Mouse (Mus musculus): ENCODE measurements at regions not wholly inside any gene's neighbourhood (a gene's known extent, or its start where the extent isn't known, plus 50 kb on each side); places are given as distances from the start of the nearest gene placed in this dataset.

- whole genome bisulfite sequencing (ENCODE audit: insufficient replicate concordance) = 66% methylated on average over 1 of the region's 1 CpGs
- no peaks in the 10 kb centered on the region for H3K4me1 ChIP-seq (ENCODE audit: insufficient read depth)
- H3K36me3 ChIP-seq (replicated peaks; ENCODE audit: insufficient read depth, low read length) = no peaks in the 10 kb centered on the region
- no peak for ATAC-seq
- no peak overlapping the region for H3K4me3 ChIP-seq (ENCODE audit: low read depth, low read length)
- no peak for TF ChIP-seq EP300 (IDR thresholded peaks at IDR 0.05; ENCODE audit: low read depth)
- TF ChIP-seq CTCF (IDR thresholded peaks at IDR 0.05; ENCODE audit: low read depth) = no peak
- H3K27ac ChIP-seq (ENCODE audit: low read depth) = no peak overlapping the region
- H3K27me3 ChIP-seq (ENCODE audit: insufficient read depth, low read length) = no peaks in the 10 kb centered on the region
- no peak overlapping the region for H3K9ac ChIP-seq (replicated peaks)
- H3K4me2 ChIP-seq (ENCODE audit: low read depth, low read length) = no peak overlapping the region
- H3K9me3 ChIP-seq (ENCODE audit: low read length) = no peaks in the 10 kb centered on the region
- no peak for DNase-seq
These were observed 150.3 kb upstream of the Pitrm1 start for GRCm38 (mm10) chr13:6397648-6398047.

- Histone ChIP-seq H3K27me3 (ENCODE audit: insufficient read depth, low read length) (no peaks in the 10 kb centered on the region), H3K4me1 (ENCODE audit: insufficient read depth) (no peaks in the 10 kb centered on the region), H3K9me3 (ENCODE audit: low read length) (no peaks in the 10 kb centered on the region), H3K9ac (replicated peaks) (no peak overlapping the region), H3K4me2 (ENCODE audit: low read depth, low read length) (no peak overlapping the region), H3K27ac (ENCODE audit: low read depth) (no peak overlapping the region), H3K4me3 (ENCODE audit: low read depth, low read length) (no peak overlapping the region), H3K36me3 (replicated peaks; ENCODE audit: insufficient read depth, low read length) (no peaks in the 10 kb centered on the region)
- no peak for DNase-seq
- no peak for ATAC-seq
- TF ChIP-seq CTCF (IDR thresholded peaks at IDR 0.05; ENCODE audit: low read depth) (no peak), EP300 (IDR thresholded peaks at IDR 0.05; ENCODE audit: low read depth) (no peak)
- WGBS (ENCODE audit: insufficient replicate concordance) = 46% methylated on average over 4 of the region's 4 CpGs
These were observed 116.1 kb upstream of the Pitrm1 start for GRCm38 (mm10) chr13:6431821-6432220.

GRCm38 (mm10) chr13:6446976-6447375 is 101.0 kb upstream of the Pitrm1 start:
- H3K27me3 ChIP-seq (ENCODE audit: insufficient read depth, low read length) = no peaks in the 10 kb centered on the region
- H3K36me3 ChIP-seq (replicated peaks; ENCODE audit: insufficient read depth, low read length) = no peaks in the 10 kb centered on the region
- H3K9me3 ChIP-seq (ENCODE audit: low read length) = no peaks in the 10 kb centered on the region
- H3K4me2 ChIP-seq (ENCODE audit: low read depth, low read length) = no peak overlapping the region
- H3K9ac ChIP-seq (replicated peaks) = no peak overlapping the region
- no peak for TF ChIP-seq EP300 (IDR thresholded peaks at IDR 0.05; ENCODE audit: low read depth)
- TF ChIP-seq CTCF (IDR thresholded peaks at IDR 0.05; ENCODE audit: low read depth) = no peak
- no peak overlapping the region for H3K27ac ChIP-seq (ENCODE audit: low read depth)
- DNase-seq = no peak
- ATAC-seq = no peak
- no peaks in the 10 kb centered on the region for H3K4me1 ChIP-seq (ENCODE audit: insufficient read depth)
- H3K4me3 ChIP-seq (ENCODE audit: low read depth, low read length) = no peak overlapping the region

GRCm38 (mm10) chr13:6461363-6461762 is 86.6 kb upstream of the Pitrm1 start:
- H3K9ac ChIP-seq (replicated peaks) = no peak overlapping the region
- H3K9me3 ChIP-seq (ENCODE audit: low read length) = no peaks in the 10 kb centered on the region
- DNase-seq (no peak), ATAC-seq (no peak)
- H3K27me3 ChIP-seq (ENCODE audit: insufficient read depth, low read length) = no peaks in the 10 kb centered on the region
- no peak overlapping the region for H3K4me2 ChIP-seq (ENCODE audit: low read depth, low read length)
- H3K27ac ChIP-seq (ENCODE audit: low read depth) = no peak overlapping the region
- no peaks in the 10 kb centered on the region for H3K4me1 ChIP-seq (ENCODE audit: insufficient read depth)
- H3K4me3 ChIP-seq (ENCODE audit: low read depth, low read length) = no peak overlapping the region
- TF ChIP-seq EP300 (IDR thresholded peaks at IDR 0.05; ENCODE audit: low read depth) (no peak), CTCF (IDR thresholded peaks at IDR 0.05; ENCODE audit: low read depth) (no peak)
- WGBS (ENCODE audit: insufficient replicate concordance) = 61% methylated on average over 6 of the region's 6 CpGs
- no peaks in the 10 kb centered on the region for H3K36me3 ChIP-seq (replicated peaks; ENCODE audit: insufficient read depth, low read length)

- H3K4me3 ChIP-seq (ENCODE audit: low read depth, low read length) = no peak overlapping the region
- no peaks in the 10 kb centered on the region for H3K27me3 ChIP-seq (ENCODE audit: insufficient read depth, low read length)
- no peak for DNase-seq
- 48% methylated on average over 9 of the region's 9 CpGs for WGBS (ENCODE audit: insufficient replicate concordance)
- ATAC-seq = no peak
- H3K4me2 ChIP-seq (ENCODE audit: low read depth, low read length) = no peak overlapping the region
- H3K27ac ChIP-seq (ENCODE audit: low read depth) = no peak overlapping the region
- no peaks in the 10 kb centered on the region for H3K9me3 ChIP-seq (ENCODE audit: low read length)
- no peak overlapping the region for H3K9ac ChIP-seq (replicated peaks)
- no peaks in the 10 kb centered on the region for H3K4me1 ChIP-seq (ENCODE audit: insufficient read depth)
- H3K36me3 ChIP-seq (replicated peaks; ENCODE audit: insufficient read depth, low read length) = no peaks in the 10 kb centered on the region
- no peak for TF ChIP-seq EP300 (IDR thresholded peaks at IDR 0.05; ENCODE audit: low read depth)
These were observed 82.0 kb upstream of the Pitrm1 start for GRCm38 (mm10) chr13:6465911-6466419.

GRCm38 (mm10) chr13:6469446-6470227 is 78.3 kb upstream of the Pitrm1 start:
- H3K27me3 ChIP-seq (ENCODE audit: insufficient read depth, low read length) = no peaks in the 10 kb centered on the region
- no peaks in the 10 kb centered on the region for H3K4me1 ChIP-seq (ENCODE audit: insufficient read depth)
- WGBS (ENCODE audit: insufficient replicate concordance) = 57% methylated on average over 11 of the region's 11 CpGs
- no peak overlapping the region for H3K27ac ChIP-seq (ENCODE audit: low read depth)
- H3K4me3 ChIP-seq (ENCODE audit: low read depth, low read length) = no peak overlapping the region
- H3K9ac ChIP-seq (replicated peaks) = no peak overlapping the region
- ATAC-seq = no peak
- H3K4me2 ChIP-seq (ENCODE audit: low read depth, low read length) = no peak overlapping the region
- TF ChIP-seq EP300 (IDR thresholded peaks at IDR 0.05; ENCODE audit: low read depth) (no peak), CTCF (IDR thresholded peaks at IDR 0.05; ENCODE audit: low read depth) (peak; percentile 46)
- no peaks in the 10 kb centered on the region for H3K9me3 ChIP-seq (ENCODE audit: low read length)
- H3K36me3 ChIP-seq (replicated peaks; ENCODE audit: insufficient read depth, low read length) = no peaks in the 10 kb centered on the region
- peak; percentile 17 for DNase-seq
